Comparison of ENCODE assay signal across 8 mouse cellular contexts in genomic region chr7:144469181-144469641, GRCm38 (mm10). TPM values are rescaled to one million over a fixed set of nuclear protein-coding genes. Genes with fewer than 3 reads are reported as not detected.
DNase-seq lines count a peak whose midpoint lies in the region; ATAC-seq and TF ChIP-seq lines count a peak whose summit lies in the region.

No protein-coding gene starts in this region.

- H3K4me2 ChIP-seq in forebrain, embryonic 13.5 days, result peak overlapping the region; percentile 92
- H3K4me2 ChIP-seq in lung, embryonic 14.5 days, result peak overlapping the region; percentile 79
- H3K4me2 ChIP-seq in stomach, postnatal 0 days (replicated peaks; ENCODE audit: low read depth), result peak overlapping the region; percentile 77

- peaks cover 18% of the 10 kb centered on the region for H3K36me3 ChIP-seq in forebrain, embryonic 13.5 days (ENCODE audit: poor library complexity, severe bottlenecking)
- peaks cover 31% of the 10 kb centered on the region for H3K36me3 ChIP-seq in lung, embryonic 14.5 days (ENCODE audit: insufficient read depth)
- H3K36me3 ChIP-seq in stomach, postnatal 0 days (ENCODE audit: control insufficient read depth, insufficient read depth, low read length), result peaks cover 6% of the 10 kb centered on the region; the same call in 1 of the 2 replicates

- peak overlapping the region; percentile 96 for H3K9ac ChIP-seq in forebrain, embryonic 13.5 days
- peak overlapping the region; percentile 96 for H3K9ac ChIP-seq in lung, embryonic 14.5 days
- peak overlapping the region; percentile 98 for H3K9ac ChIP-seq in stomach, postnatal 0 days (ENCODE audit: low read length)

- peaks cover 24% of the 10 kb centered on the region for H3K4me1 ChIP-seq in forebrain, embryonic 13.5 days
- no peaks in the 10 kb centered on the region for H3K4me1 ChIP-seq in lung, embryonic 14.5 days (ENCODE audit: insufficient read depth)
- no peaks in the 10 kb centered on the region for H3K4me1 ChIP-seq in stomach, postnatal 0 days (replicated peaks; ENCODE audit: control insufficient read depth, insufficient read depth)

- 0 out of 2 replicates have a peak, but pooled peaks have one; percentile 22 for TF ChIP-seq CTCF in lung, embryonic 14.5 days (IDR thresholded peaks at IDR 0.05; ENCODE audit: low read depth)
- TF ChIP-seq CTCF in stomach, postnatal 0 days (IDR thresholded peaks at IDR 0.05; ENCODE audit: low read depth), result peak; percentile 57

- H3K4me3 ChIP-seq in forebrain, embryonic 13.5 days, result peak overlapping the region; percentile 97
- peak overlapping the region; percentile 90 for H3K4me3 ChIP-seq in lung, embryonic 14.5 days (ENCODE audit: low read depth, low read length)
- H3K4me3 ChIP-seq in stomach, postnatal 0 days (ENCODE audit: low read depth, low read length), result peak overlapping the region; percentile 90

- TF ChIP-seq EP300 in stomach, postnatal 0 days (optimal IDR thresholded peaks at IDR 0.05), result no peak

- intact Hi-C loops in left cerebral cortex, postnatal 4 days (cut with DNase I), result no loop called here

- 0 out of 2 replicates have a peak overlapping the region, but pooled peaks have one; percentile 79 for H3K27ac ChIP-seq in forebrain, embryonic 13.5 days
- peak overlapping the region; percentile 88 for H3K27ac ChIP-seq in lung, embryonic 14.5 days (ENCODE audit: low read depth)
- peak overlapping the region; percentile 98 for H3K27ac ChIP-seq in stomach, postnatal 0 days (replicated peaks)

- DNase-seq in 3T3-L1 (ENCODE audit: low read depth, low spot score), result peak; percentile 91
- DNase-seq in Muller cell, postnatal 12 days (ENCODE audit: inconsistent ontology term), result peak; percentile 96
- DNase-seq in kidney, adult 11 months, result peak; percentile 77
- peak; percentile 57 for DNase-seq in lung, embryonic 14.5 days
- peak; percentile 86 for DNase-seq in stomach, postnatal 0 days (ENCODE audit: low spot score)
- no peak for DNase-seq in left cerebral cortex, postnatal 4 days
- DNase-seq in layer of hippocampus, postnatal 10 days (ENCODE audit: low spot score in 2 of 2), result no peak

- H3K9me3 ChIP-seq in forebrain, embryonic 13.5 days (replicated peaks), result no peaks in the 10 kb centered on the region
- no peaks in the 10 kb centered on the region for H3K9me3 ChIP-seq in lung, embryonic 14.5 days (ENCODE audit: low read depth, low read length)
- no peaks in the 10 kb centered on the region for H3K9me3 ChIP-seq in stomach, postnatal 0 days (ENCODE audit: control insufficient read depth, low read length)

- H3K27me3 ChIP-seq in forebrain, embryonic 13.5 days, result no peaks in the 10 kb centered on the region
- no peaks in the 10 kb centered on the region for H3K27me3 ChIP-seq in lung, embryonic 14.5 days (ENCODE audit: insufficient read depth, low read length)
- H3K27me3 ChIP-seq in stomach, postnatal 0 days (ENCODE audit: control insufficient read depth, insufficient read depth, low read length), result no peaks in the 10 kb centered on the region

- ATAC-seq in forebrain, embryonic 13.5 days, result no peak
- ATAC-seq in lung, embryonic 14.5 days (ENCODE audit: insufficient read depth), result peak; percentile 7; the same call in 1 of the 2 replicates
- peak; percentile 79 for ATAC-seq in stomach, postnatal 0 days (ENCODE audit: low FRiP score, low TSS enrichment)

- 18% methylated on average over 4 of the region's 4 CpGs for WGBS in forebrain, embryonic 13.5 days
- 10% methylated on average over 4 of the region's 4 CpGs for WGBS in lung, embryonic 14.5 days
- WGBS in stomach, postnatal 0 days, result 11% methylated on average over 4 of the region's 4 CpGs

RNA-seq across cellular contexts. Expression of gene Cttn, which starts 1.6 kb away (rescaled TPM):
- 168 and 179 TPM in 2 replicates for polyA plus RNA-seq in forebrain, embryonic 13.5 days (2015; fragmentation: Nextera tagmentation; extraction: Ambion mirVana)
- 161 and 170 TPM in 2 replicates for polyA plus RNA-seq in lung, embryonic 14.5 days (2014; fragmentation: Nextera tagmentation; extraction: Ambion mirVana)
- polyA plus RNA-seq in stomach, postnatal 0 days (2015; fragmentation: Nextera tagmentation; extraction: Ambion mirVana), result 137 and 141 TPM in 2 replicates
- total RNA-seq in left cerebral cortex, postnatal 4 days (2021), result 100 to 1,000 TPM; 138 to 156 TPM
- total RNA-seq in layer of hippocampus, postnatal 10 days (2021), result 100 to 1,000 TPM; 151 to 164 TPM

Comparison
In these comparisons a context has a peak if more than half of its experiments do, and no peak if none do; other contexts are left out.
1. DNase-seq: peak in 3T3-L1 (single experiment), Muller cell, postnatal 12 days (single experiment), kidney, adult 11 months (single experiment), lung, embryonic 14.5 days (single experiment) and stomach, postnatal 0 days (single experiment); none in left cerebral cortex, postnatal 4 days (single experiment) and layer of hippocampus, postnatal 10 days (0 of 2).
2. Peak in every context shown above with its lines, with median percentiles within 50 percentile points of each other: H3K27ac ChIP-seq, H3K4me2 ChIP-seq, H3K4me3 ChIP-seq and H3K9ac ChIP-seq.